Mouse (Mus musculus) hindbrain, embryonic 10.5 days (tissue): ENCODE measurements around the gene Tbc1d4. TPM values are rescaled to one million over a fixed set of nuclear protein-coding genes. Genes with fewer than 3 reads are reported as not detected.
"Not testable (repeated sequence)": the region's sequence is repeated elsewhere in the genome, so short reads cannot be mapped to it uniquely, and the experiment has no call there.

Experiments used
- DNase-seq: peaks from one replicate; pipeline ENCODE4 v3.0.0-alpha.2; 2017; ENCODE audit warnings: low spot score
- H3K27ac ChIP-seq: fragments of 300-500 bp; sonication (generic); 2 replicates; pipeline ENCODE4 v1.5.1; 2016; ENCODE audit warnings: mild to moderate bottlenecking, moderate library complexity
- H3K27me3 ChIP-seq: fragments of 300-500 bp; sonication (generic); 2 replicates; pipeline ENCODE4 v1.6.1; 2016; ENCODE audit warnings: mild to moderate bottlenecking; ENCODE audit not compliant: poor library complexity, insufficient read depth, severe bottlenecking
- H3K36me3 ChIP-seq: fragments of 300-500 bp; sonication (generic); 2 replicates; pipeline ENCODE4 v1.6.1; 2016; ENCODE audit warnings: mild to moderate bottlenecking, moderate library complexity
- H3K4me1 ChIP-seq: fragments of 300-500 bp; sonication (generic); replicated peaks from 2 replicates; pipeline ENCODE4 v1.6.1; 2016; ENCODE audit warnings: mild to moderate bottlenecking
- H3K4me3 ChIP-seq: fragments of 300-500 bp; sonication (generic); 2 replicates; pipeline ENCODE4 v1.5.1; 2016; ENCODE audit warnings: mild to moderate bottlenecking, moderate library complexity
- H3K9me3 ChIP-seq: fragments of 300-500 bp; sonication (generic); 2 replicates; pipeline ENCODE4 v1.6.1; 2016; ENCODE audit warnings: mild to moderate bottlenecking, moderate library complexity
- WGBS: fragments of 180-500 bp; shearing (Covaris S2); methylation state at CpG from one replicate; pipeline ENCODE4 v1.1.7; 2016; 5-methylcytosine and 5-hydroxymethylcytosine counted together
- polyA plus RNA-seq: library from polyadenylated mRNA; unstranded; fragments of >200 nt; fragmentation: Nextera tagmentation; extraction: Ambion mirVana; gene quantifications from 2 replicates; pipeline ENCODE4 v1.2.1, GENCODE M21; 2016

The Tbc1d4 gene
- polyA plus RNA-seq, 1 experiment from 2014 or later: 6.0 TPM

GRCm38 (mm10) chr14:101588209-101588991 lies 20.6 kb downstream of the Tbc1d4 start:
- not testable (repeated sequence) for H3K36me3 ChIP-seq, H3K27me3 ChIP-seq, H3K4me1 ChIP-seq, DNase-seq, H3K9me3 ChIP-seq, H3K4me3 ChIP-seq, H3K27ac ChIP-seq
- WGBS: 93% methylated on average over 3 of the region's 4 CpGs

- not testable (repeated sequence) for H3K36me3 ChIP-seq, H3K27ac ChIP-seq, H3K27me3 ChIP-seq, H3K9me3 ChIP-seq, DNase-seq, H3K4me1 ChIP-seq, H3K4me3 ChIP-seq
- 88% methylated on average over 5 of the region's 6 CpGs for WGBS
These were observed 21.5 kb downstream of the Tbc1d4 start for GRCm38 (mm10) chr14:101587366-101588040.

GRCm38 (mm10) chr14:101586096-101586495 lies 22.9 kb downstream of the Tbc1d4 start:
- Histone ChIP-seq H3K36me3 (no peaks in the 10 kb centered on the region), H3K4me1 (no peaks in the 10 kb centered on the region), H3K4me3 (no peak overlapping the region), H3K9me3 (no peaks in the 10 kb centered on the region), H3K27me3 (no peaks in the 10 kb centered on the region), H3K27ac (no peak overlapping the region)
- DNase-seq: no peak
- 75% methylated on average over 7 of the region's 7 CpGs for WGBS

- Histone ChIP-seq H3K4me3 (no peak overlapping the region), H3K9me3 (no peaks in the 10 kb centered on the region), H3K36me3 (no peaks in the 10 kb centered on the region), H3K27me3 (no peaks in the 10 kb centered on the region), H3K4me1 (no peaks in the 10 kb centered on the region), H3K27ac (no peak overlapping the region)
- no peak for DNase-seq
- WGBS: 42% methylated on average over 3 of the region's 3 CpGs
These were observed 33.3 kb downstream of the Tbc1d4 start for GRCm38 (mm10) chr14:101575651-101576050.

GRCm38 (mm10) chr14:101574536-101574935 lies 34.5 kb downstream of the Tbc1d4 start:
- no peaks in the 10 kb centered on the region for H3K4me1 ChIP-seq
- no peaks in the 10 kb centered on the region for H3K9me3 ChIP-seq
- no peak for DNase-seq
- no peak overlapping the region for H3K27ac ChIP-seq
- no peaks in the 10 kb centered on the region for H3K27me3 ChIP-seq
- no peaks in the 10 kb centered on the region for H3K36me3 ChIP-seq
- WGBS: 91% methylated on average over 1 of the region's 1 CpGs
- H3K4me3 ChIP-seq: no peak overlapping the region

GRCm38 (mm10) chr14:101573107-101573614 lies 35.8 kb downstream of the Tbc1d4 start:
- no peaks in the 10 kb centered on the region for H3K27me3 ChIP-seq
- no peaks in the 10 kb centered on the region for H3K36me3 ChIP-seq
- H3K4me3 ChIP-seq: no peak overlapping the region
- DNase-seq: no peak
- H3K27ac ChIP-seq: no peak overlapping the region
- no peaks in the 10 kb centered on the region for H3K4me1 ChIP-seq
- no peaks in the 10 kb centered on the region for H3K9me3 ChIP-seq
- 86% methylated on average over 7 of the region's 7 CpGs for WGBS

GRCm38 (mm10) chr14:101568828-101569227 lies 40.2 kb downstream of the Tbc1d4 start:
- WGBS: 84% methylated on average over 2 of the region's 2 CpGs
- Histone ChIP-seq H3K27ac (no peak overlapping the region), H3K4me1 (no peaks in the 10 kb centered on the region), H3K27me3 (no peaks in the 10 kb centered on the region), H3K36me3 (no peaks in the 10 kb centered on the region), H3K9me3 (no peaks in the 10 kb centered on the region), H3K4me3 (no peak overlapping the region)
- no peak for DNase-seq

GRCm38 (mm10) chr14:101566717-101567116 lies 42.3 kb downstream of the Tbc1d4 start:
- H3K4me1 ChIP-seq: no peaks in the 10 kb centered on the region
- WGBS: 98% methylated on average over 2 of the region's 2 CpGs

GRCm38 (mm10) chr14:101565661-101566060 lies 43.3 kb downstream of the Tbc1d4 start:
- DNase-seq: no peak
- WGBS: 81% methylated on average over 3 of the region's 3 CpGs
- H3K27me3 ChIP-seq: no peaks in the 10 kb centered on the region
- H3K4me3 ChIP-seq: no peak overlapping the region
- H3K36me3 ChIP-seq: no peaks in the 10 kb centered on the region
- H3K9me3 ChIP-seq: no peaks in the 10 kb centered on the region
- H3K27ac ChIP-seq: no peak overlapping the region
- H3K4me1 ChIP-seq: peaks cover 8% of the 10 kb centered on the region

More at GRCm38 (mm10) chr14:101566717-101567116, 42.3 kb downstream of the Tbc1d4 start:
- no peaks in the 10 kb centered on the region for H3K36me3 ChIP-seq
- H3K27me3 ChIP-seq: no peaks in the 10 kb centered on the region
- no peak for DNase-seq
- H3K9me3 ChIP-seq: no peaks in the 10 kb centered on the region
- no peak overlapping the region for H3K4me3 ChIP-seq
- no peak overlapping the region for H3K27ac ChIP-seq

- Histone ChIP-seq H3K9me3 (no peaks in the 10 kb centered on the region), H3K4me3 (no peak overlapping the region), H3K36me3 (no peaks in the 10 kb centered on the region), H3K27me3 (no peaks in the 10 kb centered on the region), H3K27ac (0 out of 2 replicates have a peak overlapping the region, but pooled peaks have one; percentile 5), H3K4me1 (peaks cover 11% of the 10 kb centered on the region)
- WGBS: 58% methylated on average over 12 of the region's 12 CpGs
- peak; percentile 20 for DNase-seq
These were observed 47.7 kb downstream of the Tbc1d4 start for GRCm38 (mm10) chr14:101561251-101561701.

- Histone ChIP-seq H3K27ac (no peak overlapping the region), H3K4me1 (peaks cover 11% of the 10 kb centered on the region), H3K36me3 (no peaks in the 10 kb centered on the region), H3K27me3 (no peaks in the 10 kb centered on the region), H3K4me3 (no peak overlapping the region), H3K9me3 (no peaks in the 10 kb centered on the region)
- DNase-seq: no peak
- 76% methylated on average over 3 of the region's 3 CpGs for WGBS
These were observed 49.5 kb downstream of the Tbc1d4 start for GRCm38 (mm10) chr14:101559446-101559845.

- 85% methylated on average over 20 of the region's 20 CpGs for WGBS
- Histone ChIP-seq H3K36me3 (no peaks in the 10 kb centered on the region), H3K4me1 (no peaks in the 10 kb centered on the region), H3K27ac (no peak overlapping the region), H3K4me3 (no peak overlapping the region), H3K9me3 (no peaks in the 10 kb centered on the region), H3K27me3 (no peaks in the 10 kb centered on the region)
- no peak for DNase-seq
These were observed 60.0 kb downstream of the Tbc1d4 start for GRCm38 (mm10) chr14:101548885-101549573.

GRCm38 (mm10) chr14:101541863-101542262 lies 67.1 kb downstream of the Tbc1d4 start:
- DNase-seq: no peak
- WGBS: 81% methylated on average over 9 of the region's 9 CpGs
- Histone ChIP-seq H3K4me1 (peaks cover 7% of the 10 kb centered on the region), H3K27ac (no peak overlapping the region), H3K9me3 (no peaks in the 10 kb centered on the region), H3K36me3 (no peaks in the 10 kb centered on the region), H3K4me3 (no peak overlapping the region), H3K27me3 (no peaks in the 10 kb centered on the region)
